In genomic region chr10:57636970-57637369, GRCm38 (mm10) we compare ENCODE assay signal across 31 mouse cellular contexts. TPM values are rescaled to one million over a fixed set of nuclear protein-coding genes. Genes with fewer than 3 reads are reported as not detected.
DNase-seq lines count a peak whose midpoint lies in the region; ATAC-seq lines count a peak whose summit lies in the region.
"Had no signal": no experiment of that assay in that cellular context is flagged by ENCODE, and none has a peak within 500 bp of the region (broad histone marks: within the 10 kb centered on the region; RNA-seq: fewer than 3 reads in every experiment).

No protein-coding gene starts in this region.

- H3K4me2 ChIP-seq in forebrain, embryonic 12.5 days, result no peak overlapping the region
- no peak overlapping the region for H3K4me2 ChIP-seq in midbrain, embryonic 13.5 days (replicated peaks)
- H3K4me2 ChIP-seq: embryonic facial prominence, embryonic 15.5 days; forebrain, embryonic 13.5 days; heart, embryonic 12.5 days; hindbrain, embryonic 15.5 days; limb, embryonic 13.5 days; liver, embryonic 12.5 days; midbrain, embryonic 12.5 days; neural tube, embryonic 13.5 days; stomach, embryonic 15.5 days had no signal

- no peaks in the 10 kb centered on the region for H3K9me3 ChIP-seq in forebrain, embryonic 12.5 days
- no peaks in the 10 kb centered on the region for H3K9me3 ChIP-seq in midbrain, embryonic 13.5 days
- H3K9me3 ChIP-seq: embryonic facial prominence, embryonic 10.5 days; embryonic facial prominence, embryonic 15.5 days; forebrain, embryonic 13.5 days; heart, embryonic 12.5 days; hindbrain, embryonic 15.5 days; limb, embryonic 13.5 days; liver, embryonic 12.5 days; midbrain, embryonic 12.5 days; neural tube, embryonic 13.5 days; stomach, embryonic 15.5 days had no signal

- peak; percentile 79 for ATAC-seq in common myeloid progenitor, adult 5-6 weeks (replicated peaks; ENCODE audit: low read depth, poor library complexity, severe bottlenecking)
- peak; percentile 75 for ATAC-seq in megakaryocyte, adult 5-6 weeks (ENCODE audit: poor library complexity, severe bottlenecking)
- ATAC-seq in forebrain, embryonic 12.5 days (ENCODE audit: low FRiP score), result no peak
- no peak for ATAC-seq in midbrain, embryonic 13.5 days
- ATAC-seq: forebrain, embryonic 13.5 days; inflammation-experienced regulatory T-cells, adult 6 months; liver, embryonic 12.5 days had no signal

- peak; percentile 10 for DNase-seq in lung, postnatal 25 days (ENCODE audit: low spot score)
- no peak for DNase-seq in lung, postnatal 10 days
- DNase-seq in Muller cell, postnatal 12 days (ENCODE audit: inconsistent ontology term), result no peak
- DNase-seq: adrenal gland, postnatal 10 days; cerebellum, adult 11-12 months; gastrocnemius, postnatal 10 days; heart, postnatal 4 days; kidney, adult 11 months; kidney, postnatal 36 days; lung, adult 18-20 months; retina, postnatal 1 day; right cerebral cortex, postnatal 14 days; thymus, postnatal 25 days had no signal

- no peak overlapping the region for H3K4me3 ChIP-seq in forebrain, embryonic 12.5 days (replicated peaks)
- H3K4me3 ChIP-seq in midbrain, embryonic 13.5 days (replicated peaks), result no peak overlapping the region
- H3K4me3 ChIP-seq: embryonic facial prominence, embryonic 10.5 days; embryonic facial prominence, embryonic 15.5 days; forebrain, embryonic 13.5 days; heart, embryonic 12.5 days; hindbrain, embryonic 15.5 days; layer of hippocampus, adult 2 months; limb, embryonic 13.5 days; liver, embryonic 12.5 days; midbrain, embryonic 12.5 days; neural tube, embryonic 13.5 days; stomach, embryonic 15.5 days had no signal

- peaks cover 5% of the 10 kb centered on the region for H3K4me1 ChIP-seq in forebrain, embryonic 12.5 days
- H3K4me1 ChIP-seq in midbrain, embryonic 13.5 days (replicated peaks), result peaks cover 10% of the 10 kb centered on the region

- no peak overlapping the region for H3K27ac ChIP-seq in forebrain, embryonic 12.5 days
- H3K27ac ChIP-seq in midbrain, embryonic 13.5 days, result no peak overlapping the region
- H3K27ac ChIP-seq: embryonic facial prominence, embryonic 10.5 days; embryonic facial prominence, embryonic 15.5 days; forebrain, embryonic 13.5 days; hindbrain, embryonic 15.5 days; layer of hippocampus, adult 2 months; limb, embryonic 13.5 days; liver, embryonic 12.5 days; midbrain, embryonic 12.5 days; neural tube, embryonic 13.5 days; stomach, embryonic 15.5 days had no signal

- WGBS in forebrain, embryonic 12.5 days, result 82% methylated on average over 4 of the region's 4 CpGs
- WGBS in midbrain, embryonic 13.5 days, result 75% methylated on average over 4 of the region's 4 CpGs

- peaks cover 9% of the 10 kb centered on the region for H3K27me3 ChIP-seq in forebrain, embryonic 12.5 days
- peaks cover 6% of the 10 kb centered on the region; the same call in 1 of the 2 replicates for H3K27me3 ChIP-seq in midbrain, embryonic 13.5 days
- H3K27me3 ChIP-seq: CH12.LX; hindbrain, embryonic 15.5 days had no signal

- H3K9ac ChIP-seq in forebrain, embryonic 12.5 days, result no peak overlapping the region
- no peak overlapping the region for H3K9ac ChIP-seq in midbrain, embryonic 13.5 days (replicated peaks)
- H3K9ac ChIP-seq: embryonic facial prominence, embryonic 15.5 days; forebrain, embryonic 13.5 days; heart, embryonic 12.5 days; hindbrain, embryonic 15.5 days; limb, embryonic 13.5 days; liver, embryonic 12.5 days; midbrain, embryonic 12.5 days; neural tube, embryonic 13.5 days; stomach, embryonic 15.5 days had no signal

- H3K36me3 ChIP-seq in forebrain, embryonic 12.5 days (replicated peaks), result no peaks in the 10 kb centered on the region
- H3K36me3 ChIP-seq in midbrain, embryonic 13.5 days, result no peaks in the 10 kb centered on the region
- H3K36me3 ChIP-seq: embryonic facial prominence, embryonic 10.5 days; embryonic facial prominence, embryonic 15.5 days; heart, embryonic 12.5 days; hindbrain, embryonic 15.5 days; limb, embryonic 13.5 days; liver, embryonic 12.5 days; midbrain, embryonic 12.5 days; neural tube, embryonic 13.5 days; stomach, embryonic 15.5 days had no signal

RNA-seq across cellular contexts. Expression of gene Pkib, which starts 5.2 kb away (rescaled TPM):
- total RNA-seq in common myeloid progenitor, adult 5-6 weeks (2017), result 5.9 and 11.9 TPM in 2 replicates
- total RNA-seq in megakaryocyte, adult 5-6 weeks (2015), result 30.4 and 36.0 TPM in 2 replicates
- total RNA-seq in megakaryocyte, adult 5-6 weeks (2017), result 18.0 and 21.8 TPM in 2 replicates
- polyA plus RNA-seq in forebrain, embryonic 12.5 days (2016; fragmentation: Nextera tagmentation; extraction: Ambion mirVana), result 1.0 and 2.4 TPM in 2 replicates
- polyA plus RNA-seq in midbrain, embryonic 13.5 days (2015; fragmentation: Nextera tagmentation; extraction: Ambion mirVana), result 5.9 and 7.8 TPM in 2 replicates
- total RNA-seq: gastrocnemius, postnatal 10 days had no signal
- polyA plus RNA-seq: C2C12 had no signal

Comparison
In these comparisons a context has a peak if more than half of its experiments do, and no peak if none do; other contexts are left out.
1. ATAC-seq: peak in common myeloid progenitor, adult 5-6 weeks (single experiment) and megakaryocyte, adult 5-6 weeks (single experiment); none in forebrain, embryonic 12.5 days (single experiment) and midbrain, embryonic 13.5 days (single experiment).